Mouse (Mus musculus) kidney, embryonic 15.5 days (tissue): ENCODE data around the gene Gm17622. TPM values are rescaled to one million over a fixed set of nuclear protein-coding genes. Genes with fewer than 3 reads are reported as not detected.

ENCODE experiments used
- ATAC-seq: fragments of 200-750 bp; cut with Nextera tagmentation; replicated peaks from 2 replicates; pipeline ENCODE4 v1.8.0; 2017; ENCODE audit warnings: moderate TSS enrichment; ENCODE audit not compliant: low FRiP score
- H3K27ac ChIP-seq: fragments of 300-500 bp; sonication (generic); 2 replicates; pipeline ENCODE4 v1.5.1; 2015; ENCODE audit warnings: mild to moderate bottlenecking, inconsistent platforms
- H3K27me3 ChIP-seq: fragments of 300-500 bp; sonication (generic); 2 replicates; pipeline ENCODE4 v1.6.1; 2015; ENCODE audit warnings: inconsistent platforms
- H3K36me3 ChIP-seq: fragments of 300-500 bp; sonication (generic); 2 replicates; pipeline ENCODE4 v1.6.1; 2015; ENCODE audit warnings: inconsistent platforms
- H3K4me1 ChIP-seq: fragments of 300-500 bp; sonication (generic); 2 replicates; pipeline ENCODE4 v1.6.1; 2015; ENCODE audit warnings: inconsistent platforms
- H3K4me2 ChIP-seq: fragments of 300-500 bp; sonication (generic); 2 replicates; pipeline ENCODE4 v1.6.1; 2015; ENCODE audit warnings: moderate library complexity, mild to moderate bottlenecking, inconsistent platforms
- H3K4me3 ChIP-seq: fragments of 300-500 bp; sonication (generic); replicated peaks from 2 replicates; pipeline ENCODE4 v1.5.1; 2015; ENCODE audit warnings: mild to moderate bottlenecking, inconsistent platforms
- H3K9ac ChIP-seq: fragments of 300-500 bp; sonication (generic); 2 replicates; pipeline ENCODE4 v1.6.1; 2015; ENCODE audit warnings: mild to moderate bottlenecking, inconsistent platforms
- H3K9me3 ChIP-seq: fragments of 300-500 bp; sonication (generic); replicated peaks from 2 replicates; pipeline ENCODE4 v1.6.1; 2016; ENCODE audit warnings: inconsistent platforms
- WGBS: fragments of 180-500 bp; shearing (Covaris S2); methylation state at CpG from one replicate; pipeline ENCODE4 v1.1.7; 2015; ENCODE audit warnings: mixed read lengths; 5-methylcytosine and 5-hydroxymethylcytosine counted together
- polyA plus RNA-seq: library from polyadenylated mRNA; unstranded; fragments of >200 nt; fragmentation: Nextera tagmentation; extraction: Ambion mirVana; gene quantifications from 2 replicates; pipeline ENCODE4 v1.2.1, GENCODE M21; 2015

Gm17622 gene
- polyA plus RNA-seq, 1 experiment from 2014 or later: not detected

- WGBS: 57% methylated on average over 6 of the region's 6 CpGs
- no peak overlapping the region for H3K27ac ChIP-seq
- no peak for ATAC-seq
Measured at GRCm38 (mm10) chr13:96470556-96470955, 20.0 kb upstream of the Gm17622 start.

GRCm38 (mm10) chr13:96470957-96471356 lies 19.6 kb upstream of the Gm17622 start, which contains the start of gene Ankdd1b:
Gene Ankdd1b (minus strand): TSS chr13:96471198.
- 85% methylated on average over 14 of the region's 14 CpGs for WGBS
- 0 out of 2 replicates have a peak, but pooled peaks cover 2% of the 10 kb centered on the region for H3K4me1 ChIP-seq
- H3K4me3 ChIP-seq: no peak within 1 kb of the TSS
- H3K27me3 ChIP-seq: no peaks in the 10 kb centered on the region
- H3K36me3 ChIP-seq: no peaks in the 10 kb centered on the region
- H3K27ac ChIP-seq: no peak within 1 kb of the TSS
- ATAC-seq: no peak
- no peak within 1 kb of the TSS for H3K4me2 ChIP-seq
- H3K9me3 ChIP-seq: no peaks in the 10 kb centered on the region
- H3K9ac ChIP-seq: no peak within 1 kb of the TSS

More at GRCm38 (mm10) chr13:96470556-96470955, 20.0 kb upstream of the Gm17622 start:
- Histone ChIP-seq H3K9ac (no peak overlapping the region), H3K9me3 (no peaks in the 10 kb centered on the region), H3K36me3 (no peaks in the 10 kb centered on the region), H3K27me3 (no peaks in the 10 kb centered on the region), H3K4me3 (no peak overlapping the region), H3K4me1 (0 out of 2 replicates have a peak, but pooled peaks cover 2% of the 10 kb centered on the region), H3K4me2 (no peak overlapping the region)

- WGBS: 89% methylated on average over 4 of the region's 4 CpGs
- ATAC-seq: no peak
- no peak overlapping the region for H3K9ac ChIP-seq
- no peak overlapping the region for H3K27ac ChIP-seq
- no peaks in the 10 kb centered on the region for H3K9me3 ChIP-seq
- 0 out of 2 replicates have a peak, but pooled peaks cover 2% of the 10 kb centered on the region for H3K4me1 ChIP-seq
- H3K27me3 ChIP-seq: no peaks in the 10 kb centered on the region
- no peaks in the 10 kb centered on the region for H3K36me3 ChIP-seq
- H3K4me3 ChIP-seq: no peak overlapping the region
- no peak overlapping the region for H3K4me2 ChIP-seq
Measured at GRCm38 (mm10) chr13:96477226-96477625, 13.3 kb upstream of the Gm17622 start.

- WGBS: 89% methylated on average over 1 of the region's 1 CpGs
- H3K36me3 ChIP-seq: peaks cover 9% of the 10 kb centered on the region
- no peak for ATAC-seq
- no peak overlapping the region for H3K27ac ChIP-seq
- H3K9ac ChIP-seq: no peak overlapping the region
- H3K9me3 ChIP-seq: no peaks in the 10 kb centered on the region
- no peak overlapping the region for H3K4me3 ChIP-seq
- no peaks in the 10 kb centered on the region for H3K4me1 ChIP-seq
- H3K27me3 ChIP-seq: no peaks in the 10 kb centered on the region
- no peak overlapping the region for H3K4me2 ChIP-seq
Measured at GRCm38 (mm10) chr13:96478991-96479390, 11.5 kb upstream of the Gm17622 start.

- H3K4me2 ChIP-seq: no peak overlapping the region
- H3K36me3 ChIP-seq: peaks cover 29% of the 10 kb centered on the region
- no peaks in the 10 kb centered on the region for H3K27me3 ChIP-seq
- H3K4me3 ChIP-seq: no peak overlapping the region
- no peaks in the 10 kb centered on the region for H3K4me1 ChIP-seq
- H3K9me3 ChIP-seq: peaks cover 3% of the 10 kb centered on the region; the same call in 1 of the 2 replicates
- no peak for ATAC-seq
- H3K27ac ChIP-seq: no peak overlapping the region
- 61% methylated on average over 6 of the region's 6 CpGs for WGBS
- no peak overlapping the region for H3K9ac ChIP-seq
Measured at GRCm38 (mm10) chr13:96487230-96487629, 3.3 kb upstream of the Gm17622 start.

- 85% methylated on average over 6 of the region's 6 CpGs for WGBS
- ATAC-seq: no peak
- H3K27ac ChIP-seq: no peak overlapping the region
- H3K4me2 ChIP-seq: no peak overlapping the region
- no peak overlapping the region for H3K4me3 ChIP-seq
- H3K9me3 ChIP-seq: peaks cover 3% of the 10 kb centered on the region; the same call in 1 of the 2 replicates
- H3K27me3 ChIP-seq: no peaks in the 10 kb centered on the region
- no peak overlapping the region for H3K9ac ChIP-seq
- H3K36me3 ChIP-seq: peaks cover 29% of the 10 kb centered on the region
- H3K4me1 ChIP-seq: no peaks in the 10 kb centered on the region
Measured at GRCm38 (mm10) chr13:96487968-96488367, 2.6 kb upstream of the Gm17622 start.

GRCm38 (mm10) chr13:96496630-96497029 lies 6.1 kb downstream of the Gm17622 start:
- Histone ChIP-seq H3K4me1 (no peaks in the 10 kb centered on the region), H3K36me3 (peaks cover 17% of the 10 kb centered on the region), H3K27me3 (no peaks in the 10 kb centered on the region), H3K9ac (no peak overlapping the region), H3K9me3 (no peaks in the 10 kb centered on the region), H3K4me3 (no peak overlapping the region), H3K4me2 (no peak overlapping the region), H3K27ac (no peak overlapping the region)
- 86% methylated on average over 8 of the region's 8 CpGs for WGBS
- ATAC-seq: no peak

GRCm38 (mm10) chr13:96499891-96500290 lies 9.4 kb downstream of the Gm17622 start:
- H3K27ac ChIP-seq: no peak overlapping the region
- ATAC-seq: no peak
- no peaks in the 10 kb centered on the region for H3K9me3 ChIP-seq
- H3K36me3 ChIP-seq: peaks cover 15% of the 10 kb centered on the region
- H3K27me3 ChIP-seq: no peaks in the 10 kb centered on the region
- no peaks in the 10 kb centered on the region for H3K4me1 ChIP-seq
- WGBS: 87% methylated on average over 2 of the region's 2 CpGs
- no peak overlapping the region for H3K4me2 ChIP-seq
- H3K9ac ChIP-seq: no peak overlapping the region
- no peak overlapping the region for H3K4me3 ChIP-seq

- Histone ChIP-seq H3K4me2 (no peak overlapping the region), H3K9me3 (no peaks in the 10 kb centered on the region), H3K27ac (no peak overlapping the region), H3K27me3 (no peaks in the 10 kb centered on the region), H3K9ac (no peak overlapping the region), H3K4me1 (no peaks in the 10 kb centered on the region), H3K4me3 (no peak overlapping the region), H3K36me3 (peaks cover 3% of the 10 kb centered on the region)
- ATAC-seq: no peak
- WGBS: 81% methylated on average over 4 of the region's 4 CpGs
Measured at GRCm38 (mm10) chr13:96505661-96506060, 15.1 kb downstream of the Gm17622 start.

- Histone ChIP-seq H3K4me2 (no peak overlapping the region), H3K9ac (no peak overlapping the region), H3K27me3 (no peaks in the 10 kb centered on the region), H3K9me3 (no peaks in the 10 kb centered on the region), H3K36me3 (no peaks in the 10 kb centered on the region; the same call in 1 of the 2 replicates), H3K4me3 (no peak overlapping the region), H3K27ac (no peak overlapping the region), H3K4me1 (no peaks in the 10 kb centered on the region)
- ATAC-seq: no peak
- WGBS: 52% methylated on average over 6 of the region's 6 CpGs
Measured at GRCm38 (mm10) chr13:96506313-96506712, 15.8 kb downstream of the Gm17622 start.

GRCm38 (mm10) chr13:96507541-96507940 lies 17.0 kb downstream of the Gm17622 start:
- H3K4me3 ChIP-seq: no peak overlapping the region
- no peak overlapping the region for H3K9ac ChIP-seq
- no peak overlapping the region for H3K27ac ChIP-seq
- no peak for ATAC-seq
- H3K36me3 ChIP-seq: no peaks in the 10 kb centered on the region; the same call in 1 of the 2 replicates
- no peaks in the 10 kb centered on the region for H3K27me3 ChIP-seq
- H3K9me3 ChIP-seq: no peaks in the 10 kb centered on the region
- WGBS: 89% methylated on average over 4 of the region's 4 CpGs
- 0 out of 2 replicates have a peak, but pooled peaks cover 6% of the 10 kb centered on the region for H3K4me1 ChIP-seq
- H3K4me2 ChIP-seq: no peak overlapping the region

GRCm38 (mm10) chr13:96510635-96511034 lies 20.1 kb downstream of the Gm17622 start:
- H3K4me3 ChIP-seq: no peak overlapping the region
- no peaks in the 10 kb centered on the region for H3K9me3 ChIP-seq
- H3K27me3 ChIP-seq: no peaks in the 10 kb centered on the region
- peaks cover 4% of the 10 kb centered on the region; the same call in 1 of the 2 replicates for H3K36me3 ChIP-seq
- ATAC-seq: no peak
- no peak overlapping the region for H3K9ac ChIP-seq
- 78% methylated on average over 13 of the region's 13 CpGs for WGBS
- H3K4me2 ChIP-seq: no peak overlapping the region
- no peak overlapping the region for H3K27ac ChIP-seq
- H3K4me1 ChIP-seq: 0 out of 2 replicates have a peak, but pooled peaks cover 6% of the 10 kb centered on the region

- 73% methylated on average over 1 of the region's 1 CpGs for WGBS
- no peak for ATAC-seq
- no peak overlapping the region for H3K4me3 ChIP-seq
Measured at GRCm38 (mm10) chr13:96511262-96511661, 20.7 kb downstream of the Gm17622 start.

More at GRCm38 (mm10) chr13:96511262-96511661, 20.7 kb downstream of the Gm17622 start:
- no peak overlapping the region for H3K9ac ChIP-seq
- H3K4me2 ChIP-seq: no peak overlapping the region
- H3K36me3 ChIP-seq: peaks cover 8% of the 10 kb centered on the region; the same call in 1 of the 2 replicates
- no peaks in the 10 kb centered on the region for H3K27me3 ChIP-seq
- no peaks in the 10 kb centered on the region for H3K9me3 ChIP-seq
- H3K27ac ChIP-seq: no peak overlapping the region
- H3K4me1 ChIP-seq: 0 out of 2 replicates have a peak, but pooled peaks cover 6% of the 10 kb centered on the region
